Mouse (Mus musculus): ENCODE measurements around the gene Igsf3.

DNA sequence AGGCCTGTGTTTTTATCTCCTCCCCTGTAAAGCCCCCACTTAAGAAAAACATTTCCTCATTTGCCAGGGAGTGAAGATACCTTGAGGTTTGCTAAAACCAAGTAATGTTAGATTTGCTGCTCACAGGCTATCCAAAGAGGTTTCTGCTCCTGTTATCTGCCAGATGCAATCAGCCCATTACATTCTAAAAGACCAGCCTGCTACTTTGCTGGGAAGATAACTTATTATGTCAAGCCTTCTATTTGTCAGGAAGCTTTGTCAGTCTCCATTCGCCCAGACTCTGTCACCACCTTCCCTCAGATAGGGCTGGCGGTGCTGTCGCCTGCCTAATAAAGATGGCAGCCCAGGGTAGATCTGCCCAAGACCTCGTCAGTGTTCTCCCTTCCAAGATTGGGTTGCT is 59.6 kb downstream of the Igsf3 start:
- TF ChIP-seq ZNF384 (IDR thresholded peaks at IDR 0.05; ENCODE audit: low read depth, low read length), result no peak
- TF ChIP-seq HCFC1 (IDR thresholded peaks at IDR 0.05; ENCODE audit: borderline replicate concordance, insufficient read depth, low read length), result no peak
- TF ChIP-seq CHD2 (IDR thresholded peaks at IDR 0.05; ENCODE audit: low read depth, low read length), result no peak
- no peak for TF ChIP-seq ZC3H11A (IDR thresholded peaks at IDR 0.05; ENCODE audit: borderline replicate concordance, low read depth, low read length)
- no peak for TF ChIP-seq MAFK (IDR thresholded peaks at IDR 0.05; ENCODE audit: insufficient read depth, low read depth, low read length)

All from ES-E14 (cell line).